Mouse (Mus musculus) kidney, adult 11 months (tissue): Measurements from ENCODE around the gene Usp21.
A peak's percentile ranks its signal among the peaks of the same experiment; 100 is the strongest.
"Not testable (repeated sequence)": the region's sequence is repeated elsewhere in the genome, so short reads cannot be mapped to it uniquely, and the experiment has no call there.

Experiments used
- DNase-seq: peaks from one replicate; pipeline ENCODE4 v3.0.0; 2022

Gene Usp21

DNA sequence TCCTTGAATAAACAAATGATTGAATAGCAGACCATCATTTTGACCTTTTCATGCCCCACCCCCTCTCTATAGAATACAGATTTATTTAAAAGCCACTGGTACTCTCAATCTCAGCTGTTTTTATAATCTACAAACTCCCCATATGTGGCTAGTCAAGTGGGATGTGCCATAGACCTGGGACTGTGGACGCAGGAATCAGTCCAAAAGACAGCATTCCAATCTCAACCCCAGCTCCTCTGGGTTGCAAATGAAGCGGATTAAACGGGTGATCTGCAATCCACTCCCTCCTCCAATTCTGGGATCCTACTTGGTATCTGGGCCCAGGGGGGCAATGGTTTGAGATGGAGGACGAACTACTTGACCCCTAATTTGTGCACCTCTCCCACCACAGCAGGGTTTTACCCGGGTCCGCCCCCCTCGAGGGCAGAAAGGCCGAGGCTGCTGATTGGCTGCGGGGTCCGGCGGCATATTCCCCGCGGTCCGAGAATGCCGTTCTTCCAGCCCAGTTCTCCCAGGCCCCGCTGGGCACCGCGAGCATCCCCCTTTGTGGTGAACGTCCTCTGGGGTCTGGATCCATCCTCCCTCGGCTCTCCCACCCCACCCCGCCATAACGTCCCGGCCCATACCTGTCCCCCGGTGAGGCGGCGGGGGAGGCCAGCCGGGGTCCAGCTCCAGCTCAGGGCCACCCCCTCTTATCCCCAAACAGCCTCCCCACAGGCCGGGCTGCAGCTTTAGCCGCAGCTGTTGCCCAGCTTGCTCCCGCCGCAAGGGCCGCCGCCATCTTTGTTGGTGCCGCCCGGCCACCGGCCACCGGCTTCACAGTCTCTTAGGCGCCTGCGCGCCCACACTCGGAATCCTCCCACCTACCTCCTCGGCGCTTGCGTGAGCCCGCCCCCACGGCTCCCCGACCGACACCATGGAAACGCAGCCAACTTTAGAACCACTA, at the start of gene Usp21:
Gene Usp21, minus strand, starts transcription at position 856 of the 946 bp plus-strand sequence.
- peak; percentile 93 for DNase-seq

DNA sequence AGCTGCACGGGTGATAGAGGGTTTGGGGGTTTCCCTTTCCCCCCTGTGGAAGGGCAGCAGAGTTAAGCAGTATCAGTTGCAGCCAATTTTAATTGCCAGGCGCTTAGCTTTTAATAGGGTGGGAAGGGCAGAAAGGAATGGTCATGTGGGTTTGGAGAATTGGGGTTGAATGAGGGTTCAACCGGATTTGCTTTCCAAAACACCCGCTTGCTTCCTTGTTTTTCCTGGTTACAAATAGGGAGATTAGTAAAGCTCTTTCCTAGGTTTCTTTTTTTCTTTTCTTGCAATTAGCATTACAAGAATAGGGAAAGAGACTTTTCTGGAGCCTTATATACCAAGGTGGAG, 42.4 kb upstream of the Usp21 start:
- DNase-seq = peak; percentile 24

DNA sequence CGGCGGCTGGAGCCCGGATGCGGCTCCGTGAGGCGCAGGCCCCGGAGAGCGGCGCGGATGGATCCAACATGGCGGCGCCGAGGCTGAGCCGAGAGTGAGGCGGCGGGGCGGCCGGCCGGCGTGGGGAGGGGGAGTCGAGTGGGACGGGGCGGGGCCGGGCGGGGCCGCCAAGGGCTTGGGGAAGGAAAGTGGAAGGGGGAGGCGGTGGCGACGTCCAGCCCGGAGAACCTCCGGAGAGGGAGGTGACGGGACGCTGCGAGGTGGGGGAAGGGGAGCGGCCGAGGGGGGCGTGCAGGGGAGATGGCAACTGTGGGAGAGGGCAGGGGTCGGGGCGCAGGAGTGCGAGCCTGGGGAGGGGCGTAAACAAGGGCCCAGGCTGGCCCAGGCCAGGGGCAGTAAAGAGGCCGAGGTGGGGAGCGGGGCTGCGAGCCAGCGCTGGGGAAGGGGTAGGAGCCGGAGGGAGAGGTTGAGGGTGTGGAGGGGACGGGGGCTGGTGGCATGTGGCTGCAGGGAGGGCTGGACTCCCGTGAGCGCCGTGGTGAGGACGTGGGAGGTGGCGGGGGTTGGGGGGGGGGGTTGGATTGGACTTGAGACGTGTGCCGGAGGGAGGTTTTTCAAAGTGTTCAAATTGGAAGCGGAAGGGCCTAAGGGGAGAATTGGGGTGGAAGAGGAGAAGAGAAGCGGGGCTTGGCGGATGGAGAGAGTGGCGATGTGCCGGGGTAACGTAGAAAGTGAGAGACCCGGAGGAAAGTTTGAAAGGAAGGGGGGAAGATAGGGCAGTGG, 41.8 kb upstream of the Usp21 start:
- no peak for DNase-seq

- DNase-seq = peak; percentile 96
Measured at GRCm38 (mm10) chr1:171328839-171329432, 41.1 kb upstream of the Usp21 start, which contains the start of gene Dedd. Gene Dedd (plus strand): TSS chr1:171329145.

DNA sequence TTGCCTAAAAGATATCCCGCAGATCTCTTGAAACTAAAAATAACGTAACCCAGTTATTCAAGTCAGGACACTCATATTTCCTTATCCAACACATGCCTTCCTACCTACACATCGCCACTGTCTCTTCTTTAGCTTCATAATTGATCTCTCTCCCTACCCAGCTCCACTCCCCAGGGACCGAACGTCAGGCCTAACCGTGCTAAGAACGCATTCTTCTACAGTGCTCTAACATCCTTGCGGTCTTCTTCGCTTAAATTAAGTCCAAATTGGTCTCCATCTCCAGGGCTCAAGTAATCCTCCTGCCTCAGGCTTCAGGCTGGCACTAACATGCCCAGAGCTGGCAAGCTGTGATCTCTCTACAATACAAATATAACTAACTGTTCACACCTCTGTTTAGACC, 40.5 kb upstream of the Usp21 start:
- no peak for DNase-seq

DNA sequence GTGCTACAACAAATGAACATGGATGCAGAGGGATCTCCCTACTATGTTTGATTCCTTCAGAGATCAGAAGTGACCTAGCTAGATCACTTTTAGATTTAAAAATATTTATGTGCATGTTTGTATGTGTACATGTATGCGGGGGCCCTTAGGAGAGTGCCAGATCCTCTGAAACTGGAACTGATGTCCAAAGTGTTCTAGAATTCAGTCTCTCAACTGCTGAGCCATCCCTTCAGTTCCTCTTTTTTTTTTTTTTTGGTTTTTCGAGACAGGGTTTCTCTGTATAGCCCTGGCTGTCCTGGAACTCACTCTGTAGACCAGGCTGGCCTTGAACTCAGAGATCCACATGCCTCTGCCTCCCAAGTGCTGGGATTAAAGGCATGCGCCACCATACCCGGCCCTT, 38.8 kb upstream of the Usp21 start:
- not testable (repeated sequence) for DNase-seq

- no peak for DNase-seq
Measured at GRCm38 (mm10) chr1:171325571-171325970, 37.8 kb upstream of the Usp21 start.

- peak; percentile 62 for DNase-seq
Measured at GRCm38 (mm10) chr1:171322012-171322411, 34.2 kb upstream of the Usp21 start.

DNA sequence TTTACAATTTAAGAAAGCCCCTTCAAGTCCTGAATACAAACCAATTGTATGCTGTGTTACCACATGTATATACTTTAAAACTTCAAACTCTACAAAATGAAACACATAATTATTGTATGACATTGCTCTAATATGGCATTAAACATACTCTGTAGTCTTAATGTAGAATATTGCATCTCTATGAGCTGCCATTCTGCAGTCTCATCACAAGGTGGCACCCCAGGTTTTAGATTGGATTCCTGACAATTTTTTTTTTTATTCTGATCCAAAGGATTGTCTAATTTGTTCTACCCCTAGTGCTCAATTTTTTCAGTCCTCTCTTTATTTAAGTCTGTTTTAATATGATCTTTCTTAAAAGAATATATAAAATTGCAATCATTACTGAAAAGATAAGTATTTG, 33.6 kb upstream of the Usp21 start:
- no peak for DNase-seq

DNA sequence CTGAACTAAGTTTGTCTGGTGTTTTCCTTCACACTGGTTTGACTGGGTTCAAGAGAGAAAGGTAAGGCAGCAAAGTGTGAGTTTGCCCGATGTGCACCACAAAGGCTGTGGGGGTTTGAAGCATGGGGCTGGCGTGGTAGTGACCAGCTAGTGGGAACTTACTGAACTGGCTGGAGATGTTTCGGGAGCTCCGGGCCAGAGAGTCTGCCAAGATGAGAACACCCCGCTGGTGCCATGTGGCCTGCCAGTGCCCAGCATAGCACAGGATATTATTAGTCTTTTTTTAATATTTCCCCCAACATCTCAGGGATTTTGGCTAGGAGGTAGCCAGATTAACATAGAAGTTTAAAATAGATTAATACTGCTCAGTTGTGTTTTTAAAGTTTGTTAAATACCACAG, 32.4 kb upstream of the Usp21 start:
- no peak for DNase-seq

GRCm38 (mm10) chr1:171319748-171320147, 32.0 kb upstream of the Usp21 start:
- peak; percentile 39 for DNase-seq

DNA sequence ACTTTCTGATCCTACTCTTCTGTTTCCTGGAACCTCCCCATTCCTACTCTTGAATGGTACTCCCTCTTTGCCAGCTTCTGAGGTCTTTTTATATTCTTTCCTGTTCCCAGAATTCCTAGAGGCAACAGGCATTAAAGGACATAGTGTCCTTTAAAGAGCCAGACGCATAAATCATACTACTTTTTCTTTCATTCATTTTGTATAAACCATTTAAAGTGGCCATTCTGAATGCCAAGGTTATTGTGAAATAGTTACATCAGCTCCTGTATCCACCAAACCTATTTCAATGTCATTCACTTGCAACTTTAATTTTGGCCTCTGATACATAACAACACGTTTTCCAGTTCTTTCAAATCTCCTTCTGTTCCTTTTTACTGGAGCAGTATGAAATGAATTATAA, 21.5 kb upstream of the Usp21 start:
- DNase-seq = no peak

GRCm38 (mm10) chr1:171306157-171306556, 18.4 kb upstream of the Usp21 start:
- DNase-seq = not testable (repeated sequence)

DNA sequence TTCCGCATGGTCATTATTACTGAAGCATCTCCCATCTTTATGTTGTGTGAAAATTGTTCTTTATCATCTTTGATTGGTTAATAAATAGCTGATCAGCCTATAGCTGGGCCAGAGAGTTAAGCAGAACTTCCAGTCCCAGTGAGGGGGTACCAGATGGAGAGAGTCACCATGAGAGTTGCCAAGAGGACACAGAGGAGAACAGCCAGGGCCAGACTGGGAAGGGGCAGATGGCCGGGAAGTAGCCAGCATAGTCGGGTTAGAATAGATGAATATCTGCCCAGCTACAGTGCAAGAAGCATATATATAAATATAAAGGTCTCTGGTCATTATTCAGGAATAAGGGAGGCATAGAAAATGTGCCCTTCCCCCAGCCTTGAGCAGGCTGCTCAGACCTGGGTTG, 10.4 kb upstream of the Usp21 start:
- no peak for DNase-seq

DNA sequence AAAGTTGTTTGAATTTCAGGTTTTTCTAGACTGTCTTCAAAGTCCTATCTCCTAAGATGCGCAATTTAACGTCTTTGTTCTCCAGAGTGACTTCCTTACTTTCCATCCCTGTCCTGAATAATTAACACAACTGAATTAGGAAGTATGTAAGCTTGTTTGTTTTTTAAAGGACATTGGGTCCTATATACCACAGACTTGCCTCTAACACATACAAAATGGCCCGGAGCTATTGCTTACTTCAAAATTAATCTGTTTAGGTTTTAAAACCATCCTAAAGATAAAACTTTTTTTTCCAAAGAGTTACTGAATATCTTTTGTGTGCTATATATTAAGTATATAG, 7.2 kb upstream of the Usp21 start:
- no peak for DNase-seq

- peak; percentile 89 for DNase-seq
Measured at GRCm38 (mm10) chr1:171294298-171295062, 6.7 kb upstream of the Usp21 start, which contains the start of gene Ufc1. Gene Ufc1 (minus strand): TSS chr1:171295024.

DNA sequence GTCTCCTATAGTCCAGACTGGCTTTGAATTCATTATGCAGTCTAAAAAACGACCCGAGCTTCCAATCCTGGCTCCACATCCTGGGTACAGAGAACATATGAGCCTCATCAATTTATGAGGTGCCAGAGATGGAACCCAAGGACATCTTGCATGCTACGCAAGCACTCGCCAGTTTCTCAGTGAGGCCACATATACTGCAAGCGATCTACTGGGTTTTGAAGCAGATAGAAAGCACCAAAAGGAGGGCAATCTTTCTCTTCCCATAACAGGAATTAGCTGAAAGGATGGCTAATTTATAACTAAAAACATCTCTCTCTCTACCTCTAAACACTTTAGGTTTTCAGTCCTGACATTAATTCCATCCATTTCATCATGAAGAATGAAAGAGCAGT, 6.1 kb upstream of the Usp21 start:
- no peak for DNase-seq

- no peak for DNase-seq
Measured at GRCm38 (mm10) chr1:171293351-171293750, 5.6 kb upstream of the Usp21 start.

- DNase-seq = no peak
Measured at GRCm38 (mm10) chr1:171288328-171288727, 537 bp upstream of the Usp21 start.

GRCm38 (mm10) chr1:171286517-171286916, 1.3 kb downstream of the Usp21 start:
- no peak for DNase-seq

DNA sequence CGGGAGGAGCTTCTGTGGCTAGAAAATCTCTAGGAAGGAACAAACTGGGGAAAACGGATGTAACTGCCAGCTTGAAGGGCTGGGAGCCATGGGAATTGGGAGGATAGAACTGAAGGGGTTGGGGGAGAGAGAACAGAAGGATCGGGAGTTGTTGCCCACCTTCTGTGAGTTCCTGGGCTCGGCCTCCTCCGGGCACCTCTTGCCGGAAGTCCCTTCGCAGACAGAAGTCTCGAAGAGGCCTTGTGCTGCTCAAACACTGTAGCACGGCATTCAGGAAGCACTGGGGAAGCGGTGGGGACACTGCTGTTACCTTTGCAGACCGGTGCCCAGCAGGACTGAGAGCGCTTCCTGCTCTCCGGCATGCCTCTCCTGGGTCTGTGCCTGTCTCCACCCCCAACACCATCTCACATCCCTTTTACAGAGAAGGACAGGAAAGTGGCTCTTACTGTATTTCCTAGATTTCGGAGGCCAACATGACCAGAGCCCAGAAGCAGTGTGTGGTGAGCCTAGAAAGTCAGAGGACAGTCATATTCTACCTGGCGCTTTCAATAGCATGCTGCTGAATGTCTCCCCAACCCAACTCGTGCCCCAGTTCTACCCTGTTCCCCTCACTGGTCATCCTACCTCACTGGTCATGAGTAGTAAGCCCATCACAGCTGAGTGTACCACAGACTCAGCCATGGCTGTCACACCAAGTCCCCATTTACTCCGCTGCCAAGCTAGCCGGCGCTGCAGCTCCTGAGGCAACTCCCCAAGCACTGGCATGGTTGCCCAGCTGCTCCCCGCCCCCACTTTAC, 2.5 kb downstream of the Usp21 start:
- DNase-seq = no peak

DNA sequence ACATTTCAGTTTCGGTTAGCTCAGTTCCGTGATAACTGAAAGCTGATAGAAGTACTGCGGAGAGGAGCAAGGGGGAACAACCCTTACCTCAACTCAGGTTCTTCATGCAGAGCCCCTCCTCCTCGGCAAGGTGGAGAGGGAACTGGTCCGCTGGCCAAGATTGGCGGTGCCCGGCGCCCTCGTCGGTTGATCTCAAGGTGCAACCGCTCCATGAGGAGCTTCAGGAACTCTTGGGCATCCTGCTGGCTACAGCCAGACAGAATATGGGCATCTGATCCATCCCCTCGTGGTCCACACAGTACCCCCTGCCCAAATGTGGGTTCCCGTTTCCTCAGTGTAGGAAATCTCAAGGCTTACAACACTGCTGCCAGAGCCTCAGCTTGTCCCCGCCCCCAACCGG, 3.3 kb downstream of the Usp21 start:
- DNase-seq = peak; percentile 6
